Mouse (Mus musculus) MEL (cell line): ENCODE results near the gene Amotl1. TPM values are rescaled to one million over a fixed set of nuclear protein-coding genes. Genes with fewer than 3 reads are reported as not detected.

ENCODE experiments used
- DNase-seq: peaks from one replicate; pipeline ENCODE4 v3.0.0; 2011; ENCODE audit warnings: low read depth, low spot score
- H3K27ac ChIP-seq: 2 replicates; pipeline ENCODE4 v1.5.1; 2012; ENCODE audit warnings: low read depth, mild to moderate bottlenecking, control low read depth, low read length, moderate library complexity; ENCODE audit not compliant: control insufficient read depth
- H3K27me3 ChIP-seq, 2 experiments: fragments of 150-350 bp in 1 of 2; sonication (generic) in 1 of 2; 2 replicates each; pipeline ENCODE4 v1.6.1; 2012; ENCODE audit warnings: low read length in 2 of 2, mild to moderate bottlenecking in 2 of 2, improper control_type of control experiment in 1 of 2, moderate library complexity in 1 of 2; ENCODE audit not compliant: insufficient read depth in 2 of 2, control insufficient read depth in 1 of 2
- H3K36me3 ChIP-seq, 2 experiments: 2 replicates each; pipeline ENCODE4 v1.6.1; 2012 to 2014; ENCODE audit warnings: low read length in 2 of 2, improper control_type of control experiment in 1 of 2, inconsistent platforms in 1 of 2, mild to moderate bottlenecking in 1 of 2; ENCODE audit not compliant: insufficient read depth in 2 of 2, control insufficient read depth in 1 of 2
- H3K4me1 ChIP-seq, 2 experiments: fragments of 150-350 bp in 1 of 2; sonication (generic) in 1 of 2; 2 replicates each; pipeline ENCODE4 v1.6.1; 2012; ENCODE audit warnings: low read length in 2 of 2, improper control_type of control experiment in 1 of 2, mild to moderate bottlenecking in 1 of 2; ENCODE audit not compliant: insufficient read depth in 2 of 2, control insufficient read depth in 1 of 2
- H3K4me3 ChIP-seq, 2 experiments: fragments of 150-350 bp in 1 of 2; sonication (generic) in 1 of 2; 2 replicates each; pipeline ENCODE4 v1.5.1; 2012; ENCODE audit warnings: low read depth in 2 of 2, low read length in 2 of 2, mild to moderate bottlenecking in 2 of 2, moderate library complexity in 2 of 2, control low read depth in 1 of 2, improper control_type of control experiment in 1 of 2; ENCODE audit not compliant: control insufficient read depth in 1 of 2, insufficient read depth in 1 of 2
- H3K79me2 ChIP-seq: 2 replicates; pipeline ENCODE4 v1.6.1; 2012; ENCODE audit warnings: mild to moderate bottlenecking, low read length, moderate library complexity; ENCODE audit not compliant: control insufficient read depth, poor library complexity, insufficient read depth
- H3K9ac ChIP-seq: 2 replicates; pipeline ENCODE4 v1.6.1; 2012; ENCODE audit warnings: low read depth, mild to moderate bottlenecking, control low read depth, low read length, moderate library complexity; ENCODE audit not compliant: control insufficient read depth, poor library complexity, severe bottlenecking
- H3K9me3 ChIP-seq: fragments of 150-350 bp; sonication (generic); replicated peaks from 2 replicates; pipeline ENCODE4 v1.6.1; 2012; ENCODE audit warnings: mild to moderate bottlenecking, low read length, improper control_type of control experiment, moderate library complexity; ENCODE audit not compliant: insufficient read depth
- BHLHE40 ChIP-seq: IDR thresholded peaks from 2 replicates; pipeline ENCODE4 v1.6.1; 2012; ENCODE audit warnings: low read depth, mild to moderate bottlenecking, inconsistent platforms, low read length, improper control_type of control experiment, borderline replicate concordance
- E2F4 ChIP-seq: IDR thresholded peaks from 2 replicates; pipeline ENCODE4 v1.6.1; 2011; ENCODE audit warnings: low read depth, low read length, improper control_type of control experiment, borderline replicate concordance
- EP300 ChIP-seq, 2 experiments: IDR thresholded peaks; 2 replicates each; pipeline ENCODE4 v1.6.1; 2011; ENCODE audit warnings: improper control_type of control experiment in 2 of 2, low read length in 2 of 2, low read depth in 1 of 2, mild to moderate bottlenecking in 1 of 2
- KAT2A ChIP-seq: conservative IDR thresholded peaks from 2 replicates; pipeline ENCODE4 v1.6.1; 2012; ENCODE audit warnings: low read depth, low read length, improper control_type of control experiment, inconsistent platforms
- MAFK ChIP-seq: IDR thresholded peaks from 2 replicates; pipeline ENCODE4 v1.6.1; 2011; ENCODE audit warnings: low read depth, mild to moderate bottlenecking, low read length, improper control_type of control experiment, borderline replicate concordance
- MXI1 ChIP-seq: IDR thresholded peaks from 2 replicates; pipeline ENCODE4 v1.6.1; 2011; ENCODE audit warnings: mild to moderate bottlenecking, low read depth, low read length, improper control_type of control experiment
- MYB ChIP-seq: IDR thresholded peaks from 2 replicates; pipeline ENCODE4 v1.6.1; 2011; ENCODE audit warnings: mild to moderate bottlenecking, low read depth, low read length, improper control_type of control experiment
- NELFE ChIP-seq: IDR thresholded peaks from 2 replicates; pipeline ENCODE4 v1.6.1; 2011; ENCODE audit warnings: low read depth, low read length, improper control_type of control experiment
- POLR2A ChIP-seq, 2 experiments: IDR thresholded peaks; 2 replicates each; pipeline ENCODE4 v1.6.1; 2011 to 2012; ENCODE audit warnings: low read length in 2 of 2, mild to moderate bottlenecking in 2 of 2, control low read depth in 1 of 2, improper control_type of control experiment in 1 of 2, low read depth in 1 of 2, moderate library complexity in 1 of 2; ENCODE audit not compliant: control insufficient read depth in 1 of 2, insufficient read depth in 1 of 2, poor library complexity in 1 of 2
- RCOR1 ChIP-seq: IDR thresholded peaks from 2 replicates; pipeline ENCODE4 v1.6.1; 2012; ENCODE audit warnings: low read depth, mild to moderate bottlenecking, inconsistent platforms, low read length, improper control_type of control experiment
- TCF12 ChIP-seq: IDR thresholded peaks from 2 replicates; pipeline ENCODE4 v1.6.1; 2014; ENCODE audit warnings: low read depth, mild to moderate bottlenecking, inconsistent platforms, low read length, improper control_type of control experiment, moderate library complexity
- UBTF ChIP-seq: IDR thresholded peaks from 2 replicates; pipeline ENCODE4 v1.6.1; 2012; ENCODE audit warnings: low read depth, mild to moderate bottlenecking, inconsistent platforms, low read length, improper control_type of control experiment, moderate library complexity, borderline replicate concordance; ENCODE audit not compliant: insufficient read depth
- USF1 ChIP-seq: IDR thresholded peaks from 2 replicates; pipeline ENCODE4 v1.6.1; 2014; ENCODE audit warnings: low read depth, mild to moderate bottlenecking, inconsistent platforms, low read length, improper control_type of control experiment, moderate library complexity
- ZMIZ1 ChIP-seq: IDR thresholded peaks from 2 replicates; pipeline ENCODE4 v1.6.1; 2012; ENCODE audit warnings: low read depth, mild to moderate bottlenecking, inconsistent platforms, low read length, improper control_type of control experiment, moderate library complexity
- polyA plus RNA-seq, 2 experiments: library from polyadenylated mRNA; stranded (reverse) in 1 of 2; unstranded in 1 of 2; fragments of >175 nt in 1 of 2; fragments of >200 nt in 1 of 2; gene quantifications; 2 replicates each; pipeline versions ENCODE4 v1.2.1 to v1.2.4; 2012; ENCODE audit warnings: low replicate concordance in 2 of 2, low read depth in 1 of 2; ENCODE audit not compliant: insufficient read length in 2 of 2, insufficient read depth in 1 of 2, missing spikeins in 1 of 2
- total RNA-seq: library from RNA; depleted of rRNA; stranded (reverse); fragments of 300-350 nt; gene quantifications from 2 replicates; pipeline ENCODE4 v1.2.3, GENCODE M21; 2012

Amotl1 gene
- total and polyA plus RNA-seq, 3 experiments = 7.4 to 9.3 TPM; not detected in 1

DNA sequence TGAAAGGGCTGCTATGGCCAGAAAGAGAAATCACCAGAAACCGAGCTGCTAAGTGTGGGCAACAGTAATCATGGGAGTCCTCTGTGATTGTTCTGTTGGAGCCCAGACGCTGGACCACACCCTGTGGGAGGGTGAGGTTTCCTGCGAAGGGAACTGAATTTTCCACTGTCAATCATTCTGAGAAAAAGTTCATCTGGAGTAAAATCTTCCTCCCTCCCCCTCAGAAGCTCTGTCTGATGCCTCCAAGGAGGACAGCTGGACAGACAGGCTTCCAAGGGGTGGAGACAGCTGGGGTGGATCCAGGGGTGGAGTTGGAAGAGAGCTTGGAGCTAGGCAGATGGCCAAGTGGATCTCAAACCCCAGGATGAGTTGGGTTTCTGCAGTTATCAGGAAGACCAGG lies 19.8 kb downstream of the Amotl1 start:
- no peak for TF ChIP-seq UBTF
- TF ChIP-seq KAT2A = no peak
- no peak for TF ChIP-seq E2F4
- TF ChIP-seq MAFK = no peak
- peak; percentile 15; the same call in 1 of the 2 replicates for TF ChIP-seq MYB
- peak in 1 of 2 experiments; percentile 63; a peak in 2 of 4 replicates for TF ChIP-seq EP300 (IDR thresholded peaks at IDR 0.05; ENCODE audit: low read depth in 1 of 2, low read length in 2 of 2)
- TF ChIP-seq USF1 = no peak
- TF ChIP-seq POLR2A (IDR thresholded peaks at IDR 0.05; ENCODE audit: control insufficient read depth in 1 of 2, insufficient read depth in 1 of 2, low read depth in 1 of 2, low read length in 2 of 2, poor library complexity in 1 of 2) = no peak
- no peak for TF ChIP-seq MXI1
- no peak for TF ChIP-seq NELFE
- TF ChIP-seq BHLHE40 = no peak
- peak; percentile 71; the same call in 1 of the 2 replicates for TF ChIP-seq RCOR1
- Histone ChIP-seq H3K27ac (no peak overlapping the region), H3K27me3 (peaks cover 2 to 9% of the 10 kb centered on the region in 2 experiments; a peak in 3 of 4 replicates), H3K9me3 (no peaks in the 10 kb centered on the region), H3K9ac (no peak overlapping the region), H3K4me3 (no peak overlapping the region), H3K79me2 (no peaks in the 10 kb centered on the region), H3K36me3 (peaks cover 0 to 11% of the 10 kb centered on the region in 2 experiments; a peak in 2 of 4 replicates), H3K4me1 (peaks cover 8 to 13% of the 10 kb centered on the region in 2 experiments; a peak in 3 of 4 replicates)
- DNase-seq = peak; percentile 54

DNA sequence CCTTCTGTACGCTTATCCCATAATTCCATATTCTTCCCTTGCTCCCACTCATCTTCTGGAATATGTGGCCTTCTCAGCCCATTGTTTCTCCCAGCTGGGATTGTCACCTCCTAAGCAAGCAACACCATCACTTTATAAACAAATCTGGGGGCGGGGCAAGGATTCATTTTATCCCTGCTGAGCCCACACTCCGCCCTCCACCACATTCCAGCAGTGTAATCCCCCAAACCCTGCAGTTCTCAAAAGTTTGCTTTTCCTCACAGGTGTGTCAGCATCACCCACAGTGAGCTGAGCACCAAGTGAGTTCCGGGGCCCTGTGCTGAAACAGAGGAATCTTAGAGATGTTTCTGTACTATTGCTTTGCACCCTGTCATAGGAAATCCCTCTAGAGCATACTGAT lies 20.9 kb downstream of the Amotl1 start:
- H3K27ac ChIP-seq = no peak overlapping the region

DNA sequence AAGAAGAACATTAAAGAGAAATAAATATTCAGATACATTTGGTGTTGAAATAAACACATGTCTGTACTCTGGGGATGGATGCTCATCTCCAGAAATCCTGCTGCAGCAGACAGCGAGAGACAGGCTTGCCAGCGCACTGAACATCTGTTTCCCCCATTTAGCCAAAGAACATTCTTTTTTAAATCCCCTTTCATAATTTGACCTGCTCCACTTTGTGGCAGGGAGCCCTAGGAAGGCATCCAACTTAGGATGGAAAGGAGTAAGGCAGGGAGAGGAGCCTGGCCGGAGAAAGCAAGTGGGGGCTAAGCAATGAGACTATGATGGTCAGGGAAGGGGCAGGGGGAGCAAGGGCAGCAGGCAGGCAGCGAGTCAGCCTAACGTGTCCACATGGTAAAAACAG lies 21.6 kb downstream of the Amotl1 start:
- H3K27ac ChIP-seq = no peak overlapping the region
- H3K4me3 ChIP-seq = no peak overlapping the region
- no peaks in the 10 kb centered on the region for H3K9me3 ChIP-seq
- H3K79me2 ChIP-seq = no peaks in the 10 kb centered on the region
- peaks cover 2 to 12% of the 10 kb centered on the region in 2 experiments; a peak in 3 of 4 replicates for H3K27me3 ChIP-seq
- DNase-seq = no peak
- TF ChIP-seq TCF12 = no peak
- TF ChIP-seq RCOR1 = no peak
- TF ChIP-seq UBTF = no peak
- no peak overlapping the region for H3K9ac ChIP-seq
- peaks cover 0 to 11% of the 10 kb centered on the region in 2 experiments; a peak in 2 of 4 replicates for H3K36me3 ChIP-seq
- H3K4me1 ChIP-seq = peaks cover 8 to 17% of the 10 kb centered on the region in 2 experiments; a peak in 3 of 4 replicates

More for the DNA sequence above, 20.9 kb downstream of the Amotl1 start:
- peaks cover 8 to 17% of the 10 kb centered on the region in 2 experiments; a peak in 3 of 4 replicates for H3K4me1 ChIP-seq
- DNase-seq = no peak
- H3K27me3 ChIP-seq = peaks cover 2 to 10% of the 10 kb centered on the region in 2 experiments; a peak in 3 of 4 replicates
- no peak overlapping the region for H3K4me3 ChIP-seq
- H3K9me3 ChIP-seq = no peaks in the 10 kb centered on the region
- no peaks in the 10 kb centered on the region for H3K79me2 ChIP-seq
- peaks cover 0 to 11% of the 10 kb centered on the region in 2 experiments; a peak in 2 of 4 replicates for H3K36me3 ChIP-seq
- no peak overlapping the region for H3K9ac ChIP-seq
- TF ChIP-seq ZMIZ1 = no peak
- TF ChIP-seq, all 39 proteins: peak for 0
